Mouse (Mus musculus) CH12.LX (cell line): ENCODE measurements around the gene Sgms1. TPM values are rescaled to one million over a fixed set of nuclear protein-coding genes. Genes with fewer than 3 reads are reported as not detected.

ENCODE experiments used
- DNase-seq: peaks from one replicate; pipeline ENCODE4 v3.0.0-alpha.2; 2013; ENCODE audit errors: extremely low read depth
- H3K27ac ChIP-seq: 2 replicates; pipeline ENCODE4 v1.5.1; 2012; ENCODE audit warnings: low read depth, mild to moderate bottlenecking, control low read depth, moderate library complexity; ENCODE audit not compliant: insufficient read depth
- H3K27me3 ChIP-seq: replicated peaks from 2 replicates; pipeline ENCODE3; 2012; ENCODE audit warnings: inconsistent platforms
- H3K36me3 ChIP-seq, 2 experiments: replicated peaks in 1 of 2; 2 replicates each; pipeline versions ENCODE3 to v1.6.1; 2012; ENCODE audit warnings: inconsistent platforms in 1 of 2, low read length in 1 of 2, mild to moderate bottlenecking in 1 of 2, mixed read lengths in 1 of 2, moderate library complexity in 1 of 2; ENCODE audit not compliant: control insufficient read depth in 1 of 2, insufficient read depth in 1 of 2
- H3K4me1 ChIP-seq, 2 experiments: 2 replicates each; pipeline ENCODE4 v1.6.1; 2012; ENCODE audit warnings: inconsistent platforms in 1 of 2, moderate library complexity in 1 of 2; ENCODE audit not compliant: insufficient read depth in 2 of 2, control insufficient read depth in 1 of 2
- H3K4me2 ChIP-seq: 2 replicates; pipeline ENCODE4 v1.6.1; 2012; ENCODE audit warnings: low read depth, mild to moderate bottlenecking, control low read depth; ENCODE audit not compliant: poor library complexity, insufficient read depth, severe bottlenecking
- H3K4me3 ChIP-seq, 3 experiments: fragments of 150-350 bp in 1 of 3; sonication (generic) in 1 of 3; replicated peaks in 1 of 3; 2 replicates each; pipeline versions ENCODE3 to v1.5.1; 2011 to 2012; ENCODE audit warnings: low read depth in 2 of 3, low read length in 2 of 3, mild to moderate bottlenecking in 2 of 3, moderate library complexity in 2 of 3, control low read depth in 1 of 3, improper control_type of control experiment in 1 of 3, inconsistent platforms in 1 of 3, mixed read lengths in 1 of 3; ENCODE audit not compliant: poor library complexity in 1 of 3
- H3K79me2 ChIP-seq: replicated peaks from 2 replicates; pipeline ENCODE4 v1.6.1; 2012; ENCODE audit warnings: mild to moderate bottlenecking, moderate library complexity; ENCODE audit not compliant: control insufficient read depth, poor library complexity, insufficient read depth, severe bottlenecking; ENCODE audit errors: extremely low read depth
- H3K9ac ChIP-seq: 2 replicates; pipeline ENCODE4 v1.6.1; 2012; ENCODE audit warnings: low read depth, mild to moderate bottlenecking, control low read depth, moderate library complexity; ENCODE audit not compliant: insufficient read depth
- H3K9me3 ChIP-seq: replicated peaks from 2 replicates; pipeline ENCODE3; 2012; ENCODE audit warnings: low read length, inconsistent platforms, mixed read lengths
- CTCF ChIP-seq, 2 experiments: IDR thresholded peaks in 1 of 2; conservative IDR thresholded peaks in 1 of 2; 2 replicates each; pipeline ENCODE4 v1.5.1; 2011 to 2012; ENCODE audit warnings: low read depth in 2 of 2, low read length in 2 of 2, improper control_type of control experiment in 1 of 2, inconsistent platforms in 1 of 2, mild to moderate bottlenecking in 1 of 2, moderate library complexity in 1 of 2
- E2F4 ChIP-seq: IDR thresholded peaks from 2 replicates; pipeline ENCODE4 v1.6.1; 2011; ENCODE audit warnings: low read depth, low read length, improper control_type of control experiment; ENCODE audit not compliant: insufficient replicate concordance
- ELF1 ChIP-seq: IDR thresholded peaks from 2 replicates; pipeline ENCODE4 v1.6.1; 2014; ENCODE audit warnings: low read depth, mild to moderate bottlenecking, inconsistent platforms, low read length, improper control_type of control experiment
- ETS1 ChIP-seq: conservative IDR thresholded peaks from 2 replicates; pipeline ENCODE4 v1.6.1; 2012; ENCODE audit warnings: low read depth, mild to moderate bottlenecking, inconsistent platforms, low read length, improper control_type of control experiment, moderate library complexity
- GABPA ChIP-seq: IDR thresholded peaks from 2 replicates; pipeline ENCODE4 v1.6.1; 2012; ENCODE audit warnings: low read depth, low read length, improper control_type of control experiment, inconsistent platforms; ENCODE audit not compliant: insufficient replicate concordance
- HCFC1 ChIP-seq: IDR thresholded peaks from 2 replicates; pipeline ENCODE4 v1.6.1; 2012; ENCODE audit warnings: low read depth, mild to moderate bottlenecking, inconsistent platforms, low read length, improper control_type of control experiment
- JUN ChIP-seq: IDR thresholded peaks from 2 replicates; pipeline ENCODE4 v1.6.1; 2011; ENCODE audit warnings: low read depth, mild to moderate bottlenecking, low read length, improper control_type of control experiment, moderate library complexity; ENCODE audit not compliant: insufficient read depth
- JUND ChIP-seq: conservative IDR thresholded peaks from 2 replicates; pipeline ENCODE4 v1.6.1; 2011; ENCODE audit warnings: low read depth, low read length, improper control_type of control experiment
- KAT2A ChIP-seq: IDR thresholded peaks from 2 replicates; pipeline ENCODE4 v1.6.1; 2012; ENCODE audit warnings: low read length, improper control_type of control experiment, inconsistent platforms; ENCODE audit not compliant: insufficient replicate concordance
- MAFK ChIP-seq: IDR thresholded peaks from 2 replicates; pipeline ENCODE4 v1.6.1; 2011; ENCODE audit warnings: low read length, improper control_type of control experiment; ENCODE audit not compliant: insufficient replicate concordance
- MAX ChIP-seq: IDR thresholded peaks from 2 replicates; pipeline ENCODE4 v1.6.1; 2011; ENCODE audit warnings: low read length, improper control_type of control experiment
- MAZ ChIP-seq: IDR thresholded peaks from 2 replicates; pipeline ENCODE4 v1.6.1; 2012; ENCODE audit warnings: low read depth, mild to moderate bottlenecking, inconsistent platforms, low read length, improper control_type of control experiment, moderate library complexity
- MEF2A ChIP-seq: IDR thresholded peaks from 2 replicates; pipeline ENCODE4 v1.6.1; 2014; ENCODE audit warnings: low read depth, mild to moderate bottlenecking, inconsistent platforms, low read length, improper control_type of control experiment, borderline replicate concordance
- MYC ChIP-seq: IDR thresholded peaks from 2 replicates; pipeline ENCODE4 v1.6.1; 2011; ENCODE audit warnings: low read depth, mild to moderate bottlenecking, improper control_type of control experiment, low read length
- NELFE ChIP-seq: IDR thresholded peaks from 2 replicates; pipeline ENCODE4 v1.6.1; 2011; ENCODE audit warnings: low read depth, low read length, improper control_type of control experiment
- NRF1 ChIP-seq: IDR thresholded peaks from 2 replicates; pipeline ENCODE4 v1.6.1; 2014; ENCODE audit warnings: low read depth, mild to moderate bottlenecking, inconsistent platforms, low read length, improper control_type of control experiment, moderate library complexity
- POLR2A ChIP-seq: IDR thresholded peaks from 2 replicates; pipeline ENCODE4 v1.6.1; 2011; ENCODE audit warnings: low read depth, mild to moderate bottlenecking, improper control_type of control experiment, low read length
- RAD21 ChIP-seq: IDR thresholded peaks from 2 replicates; pipeline ENCODE4 v1.6.1; 2011; ENCODE audit warnings: low read depth, mild to moderate bottlenecking, low read length, improper control_type of control experiment, moderate library complexity
- RCOR1 ChIP-seq: conservative IDR thresholded peaks from 2 replicates; pipeline ENCODE4 v1.6.1; 2012; ENCODE audit warnings: low read depth, mild to moderate bottlenecking, inconsistent platforms, low read length, improper control_type of control experiment
- SIN3A ChIP-seq: IDR thresholded peaks from 2 replicates; pipeline ENCODE4 v1.6.1; 2012; ENCODE audit warnings: low read length, improper control_type of control experiment, inconsistent platforms
- SMC3 ChIP-seq: IDR thresholded peaks from 2 replicates; pipeline ENCODE4 v1.6.1; 2011; ENCODE audit warnings: low read depth, low read length, improper control_type of control experiment
- TBP ChIP-seq: conservative IDR thresholded peaks from 2 replicates; pipeline ENCODE4 v1.6.1; 2011; ENCODE audit warnings: low read depth, low read length, improper control_type of control experiment
- UBTF ChIP-seq: IDR thresholded peaks from 2 replicates; pipeline ENCODE4 v1.6.1; 2012; ENCODE audit warnings: low read depth, mild to moderate bottlenecking, inconsistent platforms, low read length, improper control_type of control experiment, moderate library complexity
- USF1 ChIP-seq: IDR thresholded peaks from 2 replicates; pipeline ENCODE4 v1.6.1; 2014; ENCODE audit warnings: low read depth, mild to moderate bottlenecking, inconsistent platforms, low read length, improper control_type of control experiment
- ZMIZ1 ChIP-seq: IDR thresholded peaks from 2 replicates; pipeline ENCODE4 v1.6.1; 2012; ENCODE audit warnings: low read depth, mild to moderate bottlenecking, inconsistent platforms, low read length, improper control_type of control experiment
- ZNF384 ChIP-seq: IDR thresholded peaks from 2 replicates; pipeline ENCODE4 v1.6.1; 2012; ENCODE audit warnings: low read depth, low read length, improper control_type of control experiment, inconsistent platforms
- dilution Hi-C: fragments of 300-500 bp; cut with MboI; formaldehyde crosslinking; loops from 2 replicates; pipeline ENCODE4 v1.14.3; 2020; ENCODE audit warnings: low sequenced_read_pairs; ENCODE audit not compliant: extremely low pct_unique_long_range_greater_than_20kb, extremely low pct_ligation_motif_present
- in situ Hi-C: fragments of 300-500 bp; cut with MboI; formaldehyde crosslinking; loops from 3 replicates; pipeline ENCODE4 v1.14.3; 2019; ENCODE audit warnings: low sequenced_read_pairs, low pct_ligation_motif_present, low pct_unique_long_range_greater_than_20kb, mixed read lengths
- polyA plus RNA-seq: library from polyadenylated mRNA; unstranded; fragments of >175 nt; gene quantifications from 2 replicates; pipeline ENCODE4 v1.2.1, GENCODE M21; 2012; ENCODE audit warnings: low read depth; ENCODE audit not compliant: insufficient read length
- total RNA-seq, 2 experiments: library from RNA; depleted of rRNA; stranded (reverse); fragments of 300-350 nt in 1 of 2; fragments of >200 nt in 1 of 2; gene quantifications; 2 replicates each; pipeline ENCODE4 v1.2.3; 2012 to 2014

Sgms1 gene
- total and polyA plus RNA-seq, 3 experiments: 1.4 to 1.8 (median 1.8) TPM

GRCm38 (mm10) chr19:32296863-32297262 lies 92.7 kb downstream of the Sgms1 start:
- H3K27ac ChIP-seq: no peak overlapping the region
- no peaks in the 10 kb centered on the region for H3K79me2 ChIP-seq
- no peaks in the 10 kb centered on the region for H3K36me3 ChIP-seq
- H3K9ac ChIP-seq: no peak overlapping the region
- no peak overlapping the region for H3K4me3 ChIP-seq
- DNase-seq: no peak
- no peaks in the 10 kb centered on the region for H3K27me3 ChIP-seq
- H3K4me1 ChIP-seq: peaks cover 3 to 18% of the 10 kb centered on the region in 2 experiments; a peak in 3 of 4 replicates
- in situ Hi-C loops (no loop called here), dilution Hi-C loops (no loop called here)
- no peak overlapping the region for H3K4me2 ChIP-seq
- no peaks in the 10 kb centered on the region for H3K9me3 ChIP-seq
- TF ChIP-seq JUN (no peak), SIN3A (no peak), UBTF (no peak), MYC (no peak), ETS1 (no peak), MAZ (no peak), POLR2A (no peak), ZNF384 (no peak), HCFC1 (no peak), RCOR1 (no peak), ZMIZ1 (no peak), MEF2A (no peak), RAD21 (no peak), SMC3 (no peak), CTCF (conservative IDR thresholded peaks at IDR 0.05 in 1 of 2, IDR thresholded peaks at IDR 0.05 in 1 of 2; ENCODE audit: low read depth in 2 of 2, low read length in 2 of 2) (no peak), ELF1 (no peak), NRF1 (no peak)

- H3K4me1 ChIP-seq: peaks cover 3 to 16% of the 10 kb centered on the region in 2 experiments; a peak in 3 of 4 replicates
- no peaks in the 10 kb centered on the region for H3K9me3 ChIP-seq
- dilution Hi-C loops (no loop called here), in situ Hi-C loops (no loop called here)
- no peak overlapping the region for H3K4me3 ChIP-seq
- DNase-seq: no peak
- no peaks in the 10 kb centered on the region for H3K36me3 ChIP-seq
- no peak overlapping the region for H3K27ac ChIP-seq
- H3K27me3 ChIP-seq: no peaks in the 10 kb centered on the region
- no peaks in the 10 kb centered on the region for H3K79me2 ChIP-seq
- no peak overlapping the region for H3K9ac ChIP-seq
- H3K4me2 ChIP-seq: 0 out of 2 replicates have a peak overlapping the region, but pooled peaks have one; percentile 17
- TF ChIP-seq KAT2A (no peak), HCFC1 (no peak), GABPA (no peak), NELFE (no peak), ETS1 (no peak), MAX (no peak), SMC3 (no peak), JUND (no peak), E2F4 (no peak), MAFK (no peak), TBP (no peak), CTCF (conservative IDR thresholded peaks at IDR 0.05 in 1 of 2, IDR thresholded peaks at IDR 0.05 in 1 of 2; ENCODE audit: low read depth in 2 of 2, low read length in 2 of 2) (no peak), RCOR1 (no peak), USF1 (no peak), ZNF384 (no peak)
Measured at GRCm38 (mm10) chr19:32295581-32295980, 93.9 kb downstream of the Sgms1 start.
